Mouse (Mus musculus) embryonic stem cell, embryonic (primary cell): ENCODE data around the gene Mcemp1.

Source experiments
- CTCF ChIA-PET, 4 experiments: fragments of 300-600 bp in 2 of 4; fragments of 350-600 bp in 2 of 4; sonication (Branson Sonifier 250); formaldehyde crosslinking; loops; one replicate each; lab custom pipeline; 2022; ENCODE audit warnings: inconsistent platforms in 2 of 4; lab: Charles Lee
- POLR2A ChIA-PET, 4 experiments: fragments of 300-600 bp in 2 of 4; fragments of 350-600 bp in 2 of 4; sonication (Branson Sonifier 250); formaldehyde crosslinking; loops; one replicate each; lab custom pipeline; 2022; ENCODE audit warnings: antibody characterized with exemption in 4 of 4, inconsistent platforms in 1 of 4; lab: Charles Lee

Gene Mcemp1

DNA sequence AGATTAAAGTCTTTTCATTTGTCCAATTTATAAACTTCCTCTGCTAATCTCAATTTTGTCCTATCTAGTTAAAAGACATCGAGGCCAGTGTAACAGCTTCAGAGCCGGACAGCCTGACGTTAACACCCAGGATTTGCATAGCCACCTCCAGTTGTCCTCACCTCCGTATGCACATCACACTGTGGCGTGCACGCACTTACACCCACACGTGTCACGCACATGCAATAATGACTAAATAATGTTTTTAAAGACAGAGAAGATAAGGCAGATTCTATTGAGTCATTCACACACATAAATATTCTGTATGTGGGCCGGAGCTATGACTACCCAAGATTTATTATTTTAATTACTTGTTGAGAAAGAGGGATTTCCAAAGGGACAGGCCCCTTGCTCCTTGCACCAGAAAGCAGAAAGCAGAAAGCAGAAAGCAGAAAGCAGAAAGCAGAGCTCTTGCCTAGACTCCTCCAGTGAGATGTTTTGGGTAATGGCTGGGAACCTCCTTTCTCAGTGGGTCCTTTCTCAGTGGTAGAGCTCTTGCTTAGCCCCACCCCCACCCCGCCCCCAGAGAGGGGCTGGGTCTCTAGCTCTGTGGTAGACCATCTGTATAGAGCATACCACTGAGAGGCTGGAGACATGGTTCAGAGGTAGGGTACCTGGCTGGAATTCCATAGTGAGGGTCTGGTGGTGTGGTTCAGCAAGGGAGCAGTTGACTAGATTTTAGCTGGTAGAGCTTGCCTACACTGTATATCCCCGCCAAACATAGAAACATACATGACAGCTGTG is 10.6 kb upstream of the Mcemp1 start:
- CTCF ChIA-PET = interaction anchor here (0.9 to 1.7 kb wide), 7 partner anchors 9 to 96 kb away, joined by 3 to 6 read pairs (median 4); partner anchors contain the start of genes Fcor (in 4 of the 4) and Trappc5 (in 1 of the 4)
- POLR2A ChIA-PET = interaction anchor here in 3 of 4 experiments (0.6 to 2.0 kb wide), 17 partner anchors 9 to 155 kb away, joined by 3 to 8 read pairs (median 3); partner anchors contain the start of genes Fcor (in 2 of the 3), Mcemp1 (in 1 of the 3), Mcoln1 (in 1 of the 3) and Pet100 (in 1 of the 3)

- ChIA-PET POLR2A (interaction anchor here in 3 of 4 experiments (0.9 to 2.0 kb wide), 13 partner anchors 9 to 155 kb away, joined by 3 to 8 read pairs (median 3); partner anchors contain the start of genes Fcor (in 1 of the 3), Mcemp1 (in 1 of the 3), Mcoln1 (in 1 of the 3) and Pet100 (in 1 of the 3)), CTCF (interaction anchor here (0.6 to 1.7 kb wide), 8 partner anchors 8 to 97 kb away, joined by 3 to 6 read pairs (median 4); partner anchors contain the start of genes Fcor (in 4 of the 4) and Trappc5 (in 1 of the 4))
Observed at GRCm38 (mm10) chr8:3655526-3655925, 10.0 kb upstream of the Mcemp1 start, which contains the start of gene Retn. Gene Retn, plus strand, starts transcription at chr8:3655770.

GRCm38 (mm10) chr8:3656725-3657381 is 8.7 kb upstream of the Mcemp1 start:
- POLR2A ChIA-PET = interaction anchor here in 2 of 4 experiments (0.6 to 1.7 kb wide), 8 partner anchors 11 to 269 kb away, joined by 3 to 6 read pairs (median 3); partner anchors contain the start of genes Fcor (in 1 of the 2) and Stxbp2 (in 1 of the 2)
- CTCF ChIA-PET = interaction anchor here (0.5 to 2.0 kb wide), 9 partner anchors 11 to 182 kb away, joined by 3 to 8 read pairs (median 4); partner anchors contain the start of genes Fcor (in 4 of the 4) and Trappc5 (in 1 of the 4)

- ChIA-PET POLR2A (no interaction called here), CTCF (interaction anchor here in 1 of 4 experiments (2.5 kb wide), 1 partner anchor 11 kb away, joined by 9 read pairs; the partner anchor contains the start of gene Fcor)
Observed at GRCm38 (mm10) chr8:3660889-3661288, 4.7 kb upstream of the Mcemp1 start.

GRCm38 (mm10) chr8:3664405-3664804 is 1.1 kb upstream of the Mcemp1 start:
- CTCF ChIA-PET = interaction anchor here in 1 of 4 experiments (0.6 to 0.7 kb wide), 2 partner anchors 201 to 291 kb away, joined by 3 to 8 read pairs; no protein-coding TSS in a partner anchor

DNA sequence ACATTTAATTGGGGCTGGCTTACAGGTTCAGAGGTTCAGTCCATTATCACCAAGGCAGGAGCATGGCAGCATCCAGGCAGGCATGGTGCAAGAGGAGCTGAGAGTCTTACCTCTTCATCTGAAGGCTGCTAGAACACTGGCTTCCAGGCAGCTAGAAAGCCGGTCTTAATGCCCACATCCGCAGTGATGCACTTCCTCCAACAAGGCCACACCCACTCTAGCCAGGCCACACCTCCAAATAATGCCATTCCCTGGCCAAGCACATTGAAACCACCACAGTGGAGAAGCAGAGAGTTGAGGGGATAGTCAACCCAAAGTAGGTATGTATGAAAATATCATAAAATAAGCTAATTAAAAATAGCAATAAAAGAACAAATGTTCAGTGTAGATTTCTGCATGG is 4.8 kb downstream of the Mcemp1 start:
- ChIA-PET CTCF (interaction anchor here in 2 of 4 experiments (0.6 to 3.2 kb wide), 6 partner anchors 13 to 111 kb away, joined by 3 to 39 read pairs (median 4); partner anchors contain the start of gene Retn (in 1 of the 2)), POLR2A (interaction anchor here in 3 of 4 experiments (0.6 to 3.8 kb wide), 5 partner anchors 17 to 523 kb away, joined by 3 to 14 read pairs (median 3); partner anchors contain the start of gene Pnpla6 (in 1 of the 3))

More at GRCm38 (mm10) chr8:3664405-3664804, 1.1 kb upstream of the Mcemp1 start:
- POLR2A ChIA-PET = interaction anchor here in 2 of 4 experiments (0.7 to 2.7 kb wide), 5 partner anchors 9 to 51 kb away, joined by 3 to 8 read pairs (median 4); partner anchors contain the start of gene Stxbp2 (in 1 of the 2)

DNA sequence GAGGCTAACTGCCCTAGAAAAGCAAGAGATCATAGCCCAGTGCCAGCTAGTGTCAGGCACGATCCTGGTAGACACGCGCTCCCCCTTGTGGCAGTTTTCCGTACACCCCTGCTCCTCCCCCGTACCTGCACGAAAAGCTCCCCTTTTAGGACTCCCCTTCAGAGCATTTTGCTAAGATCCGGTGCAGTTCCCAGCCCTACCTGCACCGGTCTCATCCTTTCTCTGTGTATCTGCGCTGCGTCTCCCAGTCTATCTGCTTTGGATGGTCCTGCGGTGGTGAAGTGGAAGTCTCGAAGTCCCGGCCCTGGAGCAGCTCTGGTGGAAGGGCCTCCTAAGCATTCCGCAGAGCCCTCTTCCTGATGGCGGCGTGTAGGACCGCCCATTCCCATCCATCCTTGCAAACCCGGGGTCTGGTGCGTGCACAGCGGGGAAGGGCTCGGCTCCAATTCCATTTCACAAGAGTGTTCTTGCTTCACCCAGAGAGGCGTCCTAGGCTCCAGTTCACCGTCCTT is 6.5 kb downstream of the Mcemp1 start, which contains the start of gene Fcor:
Gene Fcor, minus strand, starts transcription at position 383 of the 512 bp plus-strand sequence.
- ChIA-PET CTCF (interaction anchor here (0.5 to 3.3 kb wide), 103 partner anchors 9 to 670 kb away, joined by 3 to 43 read pairs (median 4); partner anchors contain the start of genes C330021F23Rik (in 3 of the 4), Insr (in 3 of the 4), Pnpla6 (in 3 of the 4) and Retn (in 3 of the 4)), POLR2A (interaction anchor here (0.5 to 3.8 kb wide), 56 partner anchors 15 to 449 kb away, joined by 3 to 14 read pairs (median 4); partner anchors contain the start of genes C330021F23Rik (in 4 of the 4), Pnpla6 (in 3 of the 4), Pet100 (in 2 of the 4) and Xab2 (in 2 of the 4))

- POLR2A ChIA-PET = interaction anchor here in 3 of 4 experiments (0.6 to 4.4 kb wide), 8 partner anchors 45 to 248 kb away, joined by 3 to 15 read pairs (median 4); partner anchors contain the start of genes C330021F23Rik (in 1 of the 3), Pet100 (in 1 of the 3), Pnpla6 (in 1 of the 3) and Xab2 (in 1 of the 3)
- CTCF ChIA-PET = interaction anchor here in 1 of 4 experiments (3.3 kb wide), 1 partner anchor 208 kb away, joined by 43 read pairs; the partner anchor contains the start of gene Pex11g
Observed at GRCm38 (mm10) chr8:3674671-3675070, 9.1 kb downstream of the Mcemp1 start.

- CTCF ChIA-PET = interaction anchor here (0.5 to 2.2 kb wide), 82 partner anchors 8 to 818 kb away, joined by 3 to 21 read pairs (median 4); partner anchors contain the start of genes Camsap3 (in 2 of the 4), Mcemp1 (in 2 of the 4), Zfp358 (in 2 of the 4) and A430078G23Rik (in 1 of the 4)
- POLR2A ChIA-PET = interaction anchor here (0.6 to 4.4 kb wide), 43 partner anchors 11 to 1001 kb away, joined by 3 to 15 read pairs (median 4); partner anchors contain the start of genes Pet100 (in 3 of the 4), Xab2 (in 3 of the 4), C330021F23Rik (in 2 of the 4) and Camsap3 (in 1 of the 4)
Observed at GRCm38 (mm10) chr8:3676131-3676992, 10.8 kb downstream of the Mcemp1 start, which contains the start of gene Trappc5. Gene Trappc5, plus strand, starts transcription at chr8:3676299.

- ChIA-PET CTCF (interaction anchor here in 3 of 4 experiments (0.7 to 2.2 kb wide), 11 partner anchors 10 to 398 kb away, joined by 3 to 16 read pairs (median 4); partner anchors contain the start of genes Insr (in 1 of the 3), Mcemp1 (in 1 of the 3) and Pex11g (in 1 of the 3)), POLR2A (interaction anchor here in 3 of 4 experiments (0.9 to 4.4 kb wide), 13 partner anchors 28 to 516 kb away, joined by 3 to 15 read pairs (median 5); partner anchors contain the start of genes Pet100 (in 2 of the 3), Xab2 (in 2 of the 3), C330021F23Rik (in 1 of the 3) and Camsap3 (in 1 of the 3))
Observed at GRCm38 (mm10) chr8:3676993-3677579, 11.5 kb downstream of the Mcemp1 start.

- CTCF ChIA-PET = no interaction called here
- POLR2A ChIA-PET = interaction anchor here in 2 of 4 experiments (0.6 to 1.1 kb wide), 5 partner anchors 22 to 636 kb away, joined by 3 to 4 read pairs (median 3); partner anchors contain the start of gene Camsap3 (in 1 of the 2)
Observed at GRCm38 (mm10) chr8:3678831-3679230, 13.3 kb downstream of the Mcemp1 start.

DNA sequence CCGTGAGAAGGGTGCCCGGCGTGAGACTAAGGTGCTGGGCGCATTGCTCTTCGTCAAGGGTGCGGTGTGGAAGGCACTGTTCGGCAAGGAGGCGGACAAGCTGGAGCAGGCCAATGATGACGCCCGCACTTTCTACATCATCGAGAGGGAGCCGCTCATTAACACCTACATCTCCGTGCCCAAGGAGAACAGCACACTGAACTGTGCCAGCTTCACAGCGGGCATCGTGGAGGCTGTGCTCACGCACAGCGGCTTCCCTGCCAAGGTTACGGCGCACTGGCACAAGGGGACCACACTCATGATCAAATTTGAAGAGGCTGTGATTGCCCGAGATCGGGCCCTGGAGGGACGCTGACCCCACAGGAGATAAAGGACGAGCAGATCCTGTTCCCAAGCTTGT is 13.7 kb downstream of the Mcemp1 start:
- CTCF ChIA-PET = no interaction called here
- POLR2A ChIA-PET = interaction anchor here in 2 of 4 experiments (0.6 to 1.0 kb wide), 5 partner anchors 23 to 636 kb away, joined by 3 to 4 read pairs (median 3); partner anchors contain the start of gene Camsap3 (in 1 of the 2)

- ChIA-PET POLR2A (interaction anchor here in 1 of 4 experiments (0.6 to 1.0 kb wide), 4 partner anchors 23 to 274 kb away, joined by 3 read pairs; partner anchors contain the start of gene Camsap3), CTCF (no interaction called here)
Observed at GRCm38 (mm10) chr8:3679656-3680055, 14.1 kb downstream of the Mcemp1 start.

GRCm38 (mm10) chr8:3682435-3682834 is 16.9 kb downstream of the Mcemp1 start:
- ChIA-PET POLR2A (interaction anchor here in 1 of 4 experiments (1.4 kb wide), 1 partner anchor 62 kb away, joined by 3 read pairs; no protein-coding TSS in a partner anchor), CTCF (interaction anchor here in 1 of 4 experiments (1.3 kb wide), 1 partner anchor 11 kb away, joined by 3 read pairs; the partner anchor contains the start of gene Fcor)
